Mouse (Mus musculus) CH12.LX (cell line): ENCODE data around the gene Hibch. TPM values are rescaled to one million over a fixed set of nuclear protein-coding genes. Genes with fewer than 3 reads are reported as not detected.
A peak's percentile ranks its signal among the peaks of the same experiment; 100 is the strongest.

Source experiments
- DNase-seq: peaks from one replicate; pipeline ENCODE4 v3.0.0-alpha.2; 2013; ENCODE audit errors: extremely low read depth
- H3K27ac ChIP-seq: 2 replicates; pipeline ENCODE4 v1.5.1; 2012; ENCODE audit warnings: low read depth, mild to moderate bottlenecking, control low read depth, moderate library complexity; ENCODE audit not compliant: insufficient read depth
- H3K27me3 ChIP-seq: replicated peaks from 2 replicates; pipeline ENCODE3; 2012; ENCODE audit warnings: inconsistent platforms
- H3K36me3 ChIP-seq, 2 experiments: replicated peaks in 1 of 2; 2 replicates each; pipeline versions ENCODE3 to v1.6.1; 2012; ENCODE audit warnings: inconsistent platforms in 1 of 2, low read length in 1 of 2, mild to moderate bottlenecking in 1 of 2, mixed read lengths in 1 of 2, moderate library complexity in 1 of 2; ENCODE audit not compliant: control insufficient read depth in 1 of 2, insufficient read depth in 1 of 2
- H3K4me1 ChIP-seq, 2 experiments: 2 replicates each; pipeline ENCODE4 v1.6.1; 2012; ENCODE audit warnings: inconsistent platforms in 1 of 2, moderate library complexity in 1 of 2; ENCODE audit not compliant: insufficient read depth in 2 of 2, control insufficient read depth in 1 of 2
- H3K4me2 ChIP-seq: 2 replicates; pipeline ENCODE4 v1.6.1; 2012; ENCODE audit warnings: low read depth, mild to moderate bottlenecking, control low read depth; ENCODE audit not compliant: poor library complexity, insufficient read depth, severe bottlenecking
- H3K4me3 ChIP-seq, 3 experiments: fragments of 150-350 bp in 1 of 3; sonication (generic) in 1 of 3; replicated peaks in 1 of 3; 2 replicates each; pipeline versions ENCODE3 to v1.5.1; 2011 to 2012; ENCODE audit warnings: low read depth in 2 of 3, low read length in 2 of 3, mild to moderate bottlenecking in 2 of 3, moderate library complexity in 2 of 3, control low read depth in 1 of 3, improper control_type of control experiment in 1 of 3, inconsistent platforms in 1 of 3, mixed read lengths in 1 of 3; ENCODE audit not compliant: poor library complexity in 1 of 3
- H3K79me2 ChIP-seq: replicated peaks from 2 replicates; pipeline ENCODE4 v1.6.1; 2012; ENCODE audit warnings: mild to moderate bottlenecking, moderate library complexity; ENCODE audit not compliant: control insufficient read depth, poor library complexity, insufficient read depth, severe bottlenecking; ENCODE audit errors: extremely low read depth
- H3K9ac ChIP-seq: 2 replicates; pipeline ENCODE4 v1.6.1; 2012; ENCODE audit warnings: low read depth, mild to moderate bottlenecking, control low read depth, moderate library complexity; ENCODE audit not compliant: insufficient read depth
- H3K9me3 ChIP-seq: replicated peaks from 2 replicates; pipeline ENCODE3; 2012; ENCODE audit warnings: low read length, inconsistent platforms, mixed read lengths
- BHLHE40 ChIP-seq: IDR thresholded peaks from 2 replicates; pipeline ENCODE4 v1.6.1; 2011; ENCODE audit warnings: mild to moderate bottlenecking, low read depth, low read length, improper control_type of control experiment
- CHD2 ChIP-seq: IDR thresholded peaks from 2 replicates; pipeline ENCODE4 v1.6.1; 2011; ENCODE audit warnings: low read length, improper control_type of control experiment
- E2F4 ChIP-seq: IDR thresholded peaks from 2 replicates; pipeline ENCODE4 v1.6.1; 2011; ENCODE audit warnings: low read depth, low read length, improper control_type of control experiment; ENCODE audit not compliant: insufficient replicate concordance
- ELF1 ChIP-seq: IDR thresholded peaks from 2 replicates; pipeline ENCODE4 v1.6.1; 2014; ENCODE audit warnings: low read depth, mild to moderate bottlenecking, inconsistent platforms, low read length, improper control_type of control experiment
- EP300 ChIP-seq: IDR thresholded peaks from 2 replicates; pipeline ENCODE4 v1.6.1; 2011; ENCODE audit warnings: low read length, improper control_type of control experiment
- ETS1 ChIP-seq: conservative IDR thresholded peaks from 2 replicates; pipeline ENCODE4 v1.6.1; 2012; ENCODE audit warnings: low read depth, mild to moderate bottlenecking, inconsistent platforms, low read length, improper control_type of control experiment, moderate library complexity
- MAX ChIP-seq: IDR thresholded peaks from 2 replicates; pipeline ENCODE4 v1.6.1; 2011; ENCODE audit warnings: low read length, improper control_type of control experiment
- MAZ ChIP-seq: IDR thresholded peaks from 2 replicates; pipeline ENCODE4 v1.6.1; 2012; ENCODE audit warnings: low read depth, mild to moderate bottlenecking, inconsistent platforms, low read length, improper control_type of control experiment, moderate library complexity
- MEF2A ChIP-seq: IDR thresholded peaks from 2 replicates; pipeline ENCODE4 v1.6.1; 2014; ENCODE audit warnings: low read depth, mild to moderate bottlenecking, inconsistent platforms, low read length, improper control_type of control experiment, borderline replicate concordance
- MXI1 ChIP-seq: IDR thresholded peaks from 2 replicates; pipeline ENCODE4 v1.6.1; 2011; ENCODE audit warnings: mild to moderate bottlenecking, low read depth, low read length, improper control_type of control experiment
- MYC ChIP-seq: IDR thresholded peaks from 2 replicates; pipeline ENCODE4 v1.6.1; 2011; ENCODE audit warnings: low read depth, mild to moderate bottlenecking, improper control_type of control experiment, low read length
- POLR2AphosphoS2 ChIP-seq: IDR thresholded peaks from 2 replicates; pipeline ENCODE4 v1.6.1; 2011; ENCODE audit warnings: low read depth, low read length, improper control_type of control experiment
- RCOR1 ChIP-seq: conservative IDR thresholded peaks from 2 replicates; pipeline ENCODE4 v1.6.1; 2012; ENCODE audit warnings: low read depth, mild to moderate bottlenecking, inconsistent platforms, low read length, improper control_type of control experiment
- SIN3A ChIP-seq: IDR thresholded peaks from 2 replicates; pipeline ENCODE4 v1.6.1; 2012; ENCODE audit warnings: low read length, improper control_type of control experiment, inconsistent platforms
- UBTF ChIP-seq: IDR thresholded peaks from 2 replicates; pipeline ENCODE4 v1.6.1; 2012; ENCODE audit warnings: low read depth, mild to moderate bottlenecking, inconsistent platforms, low read length, improper control_type of control experiment, moderate library complexity
- USF2 ChIP-seq: conservative IDR thresholded peaks from 2 replicates; pipeline ENCODE4 v1.6.1; 2011; ENCODE audit warnings: low read depth, low read length, improper control_type of control experiment
- ZC3H11A ChIP-seq: IDR thresholded peaks from 2 replicates; pipeline ENCODE4 v1.6.1; 2012; ENCODE audit warnings: low read depth, mild to moderate bottlenecking, inconsistent platforms, low read length, improper control_type of control experiment
- dilution Hi-C: fragments of 300-500 bp; cut with MboI; formaldehyde crosslinking; loops from 2 replicates; pipeline ENCODE4 v1.14.3; 2020; ENCODE audit warnings: low sequenced_read_pairs; ENCODE audit not compliant: extremely low pct_unique_long_range_greater_than_20kb, extremely low pct_ligation_motif_present
- in situ Hi-C: fragments of 300-500 bp; cut with MboI; formaldehyde crosslinking; loops from 3 replicates; pipeline ENCODE4 v1.14.3; 2019; ENCODE audit warnings: low sequenced_read_pairs, low pct_ligation_motif_present, low pct_unique_long_range_greater_than_20kb, mixed read lengths
- polyA plus RNA-seq: library from polyadenylated mRNA; unstranded; fragments of >175 nt; gene quantifications from 2 replicates; pipeline ENCODE4 v1.2.1, GENCODE M21; 2012; ENCODE audit warnings: low read depth; ENCODE audit not compliant: insufficient read length
- total RNA-seq, 2 experiments: library from RNA; depleted of rRNA; stranded (reverse); fragments of 300-350 nt in 1 of 2; fragments of >200 nt in 1 of 2; gene quantifications; 2 replicates each; pipeline ENCODE4 v1.2.3; 2012 to 2014

Gene Hibch
- total and polyA plus RNA-seq, 3 experiments, result 17.1 to 32.3 (median 20.6) TPM

DNA sequence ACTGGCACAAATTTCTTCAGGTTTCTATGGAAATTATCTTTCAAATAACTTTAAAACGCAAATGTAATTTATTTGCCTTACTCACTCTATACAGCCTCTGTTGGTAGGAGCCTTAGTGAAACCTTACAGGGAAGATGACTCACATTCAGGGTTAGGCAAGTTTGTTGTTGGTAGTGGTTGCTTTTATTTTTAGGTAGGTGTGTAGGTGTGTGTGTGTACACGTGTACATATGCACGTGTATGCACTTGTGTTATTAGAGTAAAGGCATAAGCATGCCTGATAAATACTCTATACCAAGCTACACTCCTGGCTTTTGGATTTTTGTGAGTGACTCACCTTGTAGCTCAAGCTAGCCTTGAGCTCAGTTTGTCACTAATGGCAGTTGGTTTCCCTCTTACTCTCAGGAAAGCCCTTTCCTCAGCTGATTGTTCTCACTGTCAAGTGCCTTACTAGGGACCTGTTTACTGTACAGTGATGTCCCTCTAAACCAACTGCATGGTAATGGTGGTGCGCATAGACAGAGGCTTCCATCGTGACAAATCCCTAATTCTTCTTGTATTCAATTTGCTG is 42.2 kb upstream of the Hibch start:
- Histone ChIP-seq H3K4me2 (0 out of 2 replicates have a peak overlapping the region, but pooled peaks have one; percentile 21), H3K27me3 (no peaks in the 10 kb centered on the region), H3K9me3 (no peaks in the 10 kb centered on the region), H3K79me2 (0 out of 2 replicates have a peak, but pooled peaks cover 3% of the 10 kb centered on the region), H3K9ac (no peak overlapping the region), H3K4me3 (no peak overlapping the region), H3K27ac (peak overlapping the region; percentile 74)
- no peak for DNase-seq
- in situ Hi-C loops, result no loop called here
- TF ChIP-seq USF2 (no peak), EP300 (0 out of 2 replicates have a peak, but pooled peaks have one; percentile 17), ETS1 (peak; percentile 12; the same call in 1 of the 2 replicates), MAX (peak; percentile 81), MYC (peak; percentile 66; the same call in 1 of the 2 replicates), UBTF (no peak), BHLHE40 (peak; percentile 88), RCOR1 (0 out of 2 replicates have a peak, but pooled peaks have one; percentile 32), MXI1 (peak; percentile 48; the same call in 1 of the 2 replicates)
- TF ChIP-seq, all 38 proteins: peak for 7
- dilution Hi-C loops, result no loop called here
- H3K36me3 ChIP-seq, result peaks cover 0 to 3% of the 10 kb centered on the region in 2 experiments
- peaks cover 17 to 72% of the 10 kb centered on the region in 2 experiments for H3K4me1 ChIP-seq

DNA sequence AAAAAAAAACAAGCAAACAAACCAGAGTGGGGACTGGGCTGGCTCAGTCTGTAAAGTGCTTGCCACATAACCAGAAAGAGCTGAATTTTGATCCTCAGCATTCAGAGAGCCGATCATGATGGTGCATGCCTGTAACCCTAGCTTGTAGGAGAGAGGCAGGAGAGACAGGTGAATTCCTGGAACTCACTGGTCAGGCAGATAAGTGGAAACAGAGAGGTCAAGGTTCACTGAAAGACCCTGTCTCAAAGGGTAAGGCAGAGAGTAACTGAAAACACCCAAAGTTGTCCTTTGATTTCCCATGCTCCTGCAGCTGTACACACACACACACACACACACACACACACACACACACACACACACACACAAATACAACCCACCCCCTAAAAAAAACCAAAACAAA is 39.7 kb upstream of the Hibch start:
- H3K4me2 ChIP-seq, result no peak overlapping the region
- H3K27me3 ChIP-seq, result no peaks in the 10 kb centered on the region
- in situ Hi-C loops, result no loop called here
- peaks cover 14 to 49% of the 10 kb centered on the region in 2 experiments for H3K4me1 ChIP-seq
- TF ChIP-seq E2F4, result no peak
- no peak for TF ChIP-seq ELF1
- TF ChIP-seq ZC3H11A, result no peak
- TF ChIP-seq MAZ, result no peak
- TF ChIP-seq POLR2AphosphoS2, result no peak
- TF ChIP-seq CHD2, result no peak
- TF ChIP-seq BHLHE40, result no peak
- no peak for TF ChIP-seq MEF2A
- no peak for TF ChIP-seq SIN3A
- H3K9ac ChIP-seq, result no peak overlapping the region
- DNase-seq, result no peak
- dilution Hi-C loops, result no loop called here
- 0 out of 2 replicates have a peak, but pooled peaks cover 3% of the 10 kb centered on the region for H3K79me2 ChIP-seq
- H3K36me3 ChIP-seq, result peaks cover 0 to 13% of the 10 kb centered on the region in 2 experiments
- no peak overlapping the region for H3K27ac ChIP-seq
- H3K9me3 ChIP-seq, result no peaks in the 10 kb centered on the region
- no peak overlapping the region for H3K4me3 ChIP-seq
